Mouse (Mus musculus): ENCODE measurements around the gene Herc1.

DNA sequence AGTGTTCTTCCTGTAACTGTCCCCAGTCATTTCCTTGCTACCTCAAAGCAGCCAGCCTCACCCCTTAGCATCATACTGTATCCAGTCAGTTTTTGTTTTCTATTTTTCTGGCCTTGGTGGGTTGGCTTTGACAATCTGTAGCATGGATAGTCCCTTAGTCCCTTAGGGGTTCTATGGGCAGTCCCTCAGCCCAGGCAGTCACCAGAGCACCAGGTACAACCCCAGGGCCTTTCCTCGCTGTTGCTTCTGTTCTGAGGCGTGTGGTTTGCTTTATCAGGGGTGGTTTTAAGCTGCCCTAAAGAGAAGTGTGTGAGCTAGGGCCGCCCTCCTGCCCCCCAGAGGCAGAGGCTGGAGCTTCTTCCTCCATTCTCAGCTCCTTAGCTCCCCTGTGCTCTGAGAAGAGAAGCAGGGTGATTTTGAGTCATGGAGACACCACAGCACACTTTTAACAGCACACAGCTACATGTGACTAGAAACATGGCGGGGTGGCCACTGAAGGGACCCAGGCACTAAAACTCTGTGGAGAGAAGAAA lies 153.7 kb downstream of the Herc1 start:
- TF ChIP-seq CTCF (IDR thresholded peaks at IDR 0.05; ENCODE audit: low read depth) (no peak), EP300 (IDR thresholded peaks at IDR 0.05; ENCODE audit: low read depth) (no peak)

Measured in heart, postnatal 0 days (tissue).